Mouse (Mus musculus) bone marrow, adult 2 months (tissue): ENCODE data around the gene Gen1. TPM values are rescaled to one million over a fixed set of nuclear protein-coding genes. Genes with fewer than 3 reads are reported as not detected.

Source experiments
- H3K27ac ChIP-seq: fragments of 200-500 bp; 2 replicates; pipeline ENCODE4 v1.5.1; 2012; ENCODE audit warnings: low read depth, mild to moderate bottlenecking, control low read depth, inconsistent platforms, low read length; ENCODE audit not compliant: control insufficient read depth, poor library complexity, insufficient read depth
- H3K4me1 ChIP-seq: fragments of 200-500 bp; 2 replicates; pipeline ENCODE4 v1.6.1; 2011; ENCODE audit warnings: low read length; ENCODE audit not compliant: control insufficient read depth, insufficient read depth
- H3K4me3 ChIP-seq: fragments of 200-500 bp; replicated peaks from 2 replicates; pipeline ENCODE3; 2011; ENCODE audit warnings: mild to moderate bottlenecking, low read depth, low read length, control low read depth; ENCODE audit not compliant: control insufficient read depth
- CTCF ChIP-seq: fragments of 200-500 bp; IDR thresholded peaks from 2 replicates; pipeline ENCODE4 v1.5.1; 2011; ENCODE audit warnings: low read length, control low read depth; ENCODE audit not compliant: control insufficient read depth, insufficient read depth
- POLR2A ChIP-seq: fragments of 200-500 bp; IDR thresholded peaks from 2 replicates; pipeline ENCODE4 v1.6.1; 2011; ENCODE audit warnings: low read depth, mild to moderate bottlenecking, control low read depth, low read length, borderline replicate concordance; ENCODE audit not compliant: control insufficient read depth
- WGBS: fragments of 180-500 bp; shearing (Covaris S2); methylation state at CpG from one replicate; pipeline ENCODE4 v1.1.7; 2018; 5-methylcytosine and 5-hydroxymethylcytosine counted together
- polyA plus RNA-seq: library from polyadenylated mRNA; stranded (reverse); fragments of >200 nt; gene quantifications from 2 replicates; pipeline ENCODE4 v1.2.4, GENCODE M21; 2011; ENCODE audit warnings: low replicate concordance; ENCODE audit not compliant: missing spikeins, insufficient read depth, insufficient read length

The Gen1 gene
- polyA plus RNA-seq: 6.2 and 7.1 TPM in 2 replicates

DNA sequence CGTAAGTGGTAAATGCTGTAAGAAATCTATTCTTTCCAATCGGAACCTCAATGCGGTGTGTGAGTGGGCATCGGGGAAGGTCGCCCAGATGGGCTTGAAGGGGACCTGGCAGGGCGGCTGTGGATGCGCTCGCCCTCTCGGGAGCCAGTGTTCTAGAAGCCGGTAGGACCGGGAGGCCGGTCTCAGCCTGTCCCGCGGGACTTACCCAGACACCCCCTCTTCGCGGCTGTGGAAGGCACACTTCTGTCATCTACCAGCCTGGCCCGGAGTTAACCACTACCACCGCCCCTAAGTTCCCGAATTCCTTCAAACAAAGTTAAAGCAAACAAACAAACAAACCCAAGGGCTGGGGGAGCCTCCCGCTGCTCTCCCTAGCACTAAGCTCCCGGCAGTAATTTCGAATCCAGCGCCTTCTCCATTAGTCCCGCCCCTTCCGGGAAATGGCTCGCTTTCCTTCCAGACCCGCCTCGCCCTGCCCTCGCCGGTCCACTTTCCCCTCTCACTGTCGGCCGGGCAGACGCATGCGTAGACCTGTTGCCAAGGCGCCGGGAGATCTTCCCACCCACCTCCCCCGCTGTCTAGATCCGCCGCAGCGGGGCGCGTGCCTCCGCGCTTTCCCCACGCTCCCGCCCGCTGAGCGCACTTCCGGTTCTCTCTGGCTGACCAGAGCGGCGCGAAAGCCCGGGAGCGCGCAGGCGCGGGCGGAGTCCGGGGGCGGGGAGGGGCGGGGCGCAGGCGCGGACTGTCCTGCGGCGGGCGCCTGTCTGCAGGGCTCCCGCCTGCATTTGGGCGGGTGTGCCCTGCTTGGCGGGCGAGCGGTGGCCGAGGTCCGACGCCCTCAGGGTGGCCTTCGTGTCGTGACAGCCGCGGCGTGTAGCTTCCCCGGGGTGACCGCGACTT lies at the start of gene Gen1, which contains the start of gene Smc6:
Gene Gen1 (minus strand): TSS at position 420 of the 900 bp plus-strand sequence.
Gene Smc6 (plus strand): TSS at position 505 of the 900 bp plus-strand sequence.
- peak within 1 kb of the TSS; percentile 93 for H3K27ac ChIP-seq
- TF ChIP-seq CTCF (no peak), POLR2A (peak; percentile 91)
- WGBS: under 1% methylated on average over 83 of the region's 83 CpGs
- no peaks in the 10 kb centered on the region; the same call in 1 of the 2 replicates for H3K4me1 ChIP-seq
- peak within 1 kb of the TSS; percentile 93 for H3K4me3 ChIP-seq

DNA sequence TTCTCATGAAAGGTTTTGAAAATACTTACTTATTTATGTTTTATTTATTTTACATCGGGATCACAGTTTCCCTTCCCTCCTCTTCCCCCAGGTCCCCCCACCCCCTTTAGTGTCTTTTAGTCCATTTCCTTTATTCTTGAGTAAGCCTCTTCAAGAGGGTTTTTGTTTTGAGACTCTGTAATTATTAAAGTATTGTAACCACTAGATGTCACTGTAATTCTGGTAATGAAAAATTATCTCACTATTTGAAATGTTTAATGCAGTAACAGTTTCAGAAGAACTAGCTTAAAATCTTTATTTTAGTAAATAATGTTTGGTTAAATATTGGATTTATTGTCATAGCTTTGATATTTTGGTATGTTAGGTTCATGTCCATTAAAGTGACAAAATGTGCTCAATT lies 48.2 kb upstream of the Gen1 start:
- no peaks in the 10 kb centered on the region; the same call in 1 of the 2 replicates for H3K4me1 ChIP-seq
- H3K4me3 ChIP-seq: no peak overlapping the region
- no peak overlapping the region for H3K27ac ChIP-seq
- TF ChIP-seq POLR2A: no peak
- 16% methylated on average over 1 of the region's 1 CpGs for WGBS

DNA sequence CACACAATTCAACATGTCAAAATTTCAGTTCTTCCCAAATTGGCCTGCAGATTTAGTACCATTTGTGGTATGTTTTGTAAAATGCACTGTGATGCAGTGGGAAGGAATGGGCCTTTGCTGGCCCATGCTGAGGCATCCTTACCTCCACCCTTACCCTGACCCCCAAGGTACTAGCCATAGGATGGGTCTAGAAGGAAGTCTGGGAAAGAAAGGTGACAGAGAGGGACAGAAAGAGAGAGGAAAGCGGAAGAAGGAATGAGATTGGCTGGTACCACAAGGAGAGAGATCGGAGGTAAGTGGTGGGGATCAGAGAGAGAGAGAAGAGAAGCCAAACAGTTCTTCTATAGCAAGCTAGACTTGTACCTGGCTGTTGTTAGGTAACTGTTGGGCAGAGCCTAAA lies 45.5 kb upstream of the Gen1 start:
- WGBS: 97% methylated on average over 2 of the region's 2 CpGs
- no peaks in the 10 kb centered on the region for H3K4me1 ChIP-seq
- TF ChIP-seq POLR2A: no peak
- no peak for TF ChIP-seq CTCF
- H3K4me3 ChIP-seq: no peak overlapping the region
- no peak overlapping the region for H3K27ac ChIP-seq

DNA sequence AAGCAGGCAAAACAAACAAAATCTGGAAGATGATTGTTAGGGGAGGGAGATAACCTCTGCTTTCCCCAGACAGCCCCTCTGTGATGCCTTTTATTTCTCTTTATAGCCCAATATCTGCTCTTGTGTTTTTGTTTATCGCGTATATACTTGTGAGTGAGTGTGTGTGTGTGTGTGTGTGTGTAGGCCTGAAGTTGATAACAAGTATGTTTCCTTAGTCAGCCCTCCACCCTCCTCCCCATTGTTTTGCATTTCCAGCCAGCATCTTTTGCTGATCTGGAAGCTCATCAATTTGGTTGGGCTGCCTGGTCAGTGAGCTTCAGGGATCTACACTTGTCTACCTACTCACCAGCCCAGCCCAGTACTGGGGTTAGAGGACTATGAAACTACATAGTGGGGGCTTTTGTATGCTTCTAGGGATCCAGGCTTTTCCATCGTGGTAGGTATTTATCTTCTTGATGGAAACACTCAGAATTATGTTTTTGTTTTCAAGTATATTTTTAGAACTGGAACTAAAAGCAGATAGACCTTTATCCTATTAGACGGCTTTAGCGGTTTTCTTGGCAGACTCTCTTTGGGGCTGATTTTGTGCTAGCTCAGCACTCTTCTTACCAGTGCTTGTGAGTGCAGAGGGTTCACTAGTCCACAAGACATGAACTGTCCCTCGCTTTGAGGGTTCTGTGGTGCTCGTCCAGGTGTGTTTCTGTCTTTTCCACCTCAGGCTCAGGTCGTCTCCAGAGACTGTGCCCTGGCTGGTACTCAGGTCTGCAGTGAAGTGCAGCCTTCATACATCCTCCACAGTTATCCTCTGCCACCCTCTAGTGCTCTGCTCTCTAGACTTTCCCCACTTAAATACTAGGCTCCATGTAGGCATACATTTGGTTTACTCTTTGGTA lies 41.4 kb upstream of the Gen1 start:
- TF ChIP-seq CTCF: no peak
- TF ChIP-seq POLR2A: no peak
- 87% methylated on average over 8 of the region's 8 CpGs for WGBS
- H3K4me3 ChIP-seq: no peak overlapping the region

DNA sequence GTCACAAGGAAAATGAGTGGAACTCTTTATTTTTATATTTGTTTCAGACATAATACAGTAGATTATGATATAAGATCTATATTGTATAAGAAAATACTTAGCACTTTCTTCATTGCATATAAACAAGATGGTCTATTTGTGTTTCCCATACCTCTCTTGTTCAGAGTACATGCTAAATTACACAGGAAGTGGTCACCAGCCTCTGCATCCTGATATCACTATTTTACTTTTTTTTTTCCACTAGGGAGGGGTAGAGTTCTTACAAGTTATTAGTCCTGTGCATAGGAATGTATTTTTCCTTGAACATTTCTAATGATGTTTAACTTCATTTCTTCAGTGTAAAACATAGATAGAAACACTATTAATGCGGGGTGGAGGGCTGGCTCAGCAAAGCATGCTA lies 35.3 kb upstream of the Gen1 start:
- TF ChIP-seq CTCF: no peak
- no peak for TF ChIP-seq POLR2A
- no peak overlapping the region for H3K27ac ChIP-seq
- no peak overlapping the region for H3K4me3 ChIP-seq
- WGBS: 88% methylated on average over 1 of the region's 1 CpGs
- no peaks in the 10 kb centered on the region for H3K4me1 ChIP-seq

More for the DNA sequence above, 41.4 kb upstream of the Gen1 start:
- Histone ChIP-seq H3K27ac (no peak overlapping the region), H3K4me1 (no peaks in the 10 kb centered on the region)

DNA sequence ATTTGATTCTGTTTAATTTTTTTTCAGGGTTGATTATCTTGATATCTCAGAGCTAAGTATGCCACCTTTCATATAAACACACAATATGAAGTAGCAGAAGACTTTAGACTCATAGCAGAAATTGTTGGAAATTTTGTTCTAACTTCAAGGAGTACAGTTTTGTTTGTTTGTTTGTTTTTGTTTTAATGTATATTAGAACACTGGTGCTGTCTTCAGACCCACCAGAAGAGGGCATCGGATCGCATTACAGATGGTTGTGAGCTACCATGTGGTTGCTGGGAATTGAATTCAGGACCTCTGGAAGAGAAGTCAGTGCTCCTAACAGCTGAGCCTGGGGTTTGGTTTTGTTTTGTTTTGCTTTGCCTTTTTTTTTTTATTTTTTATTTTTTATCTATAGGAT lies 20.8 kb upstream of the Gen1 start:
- Histone ChIP-seq H3K4me3 (no peak overlapping the region), H3K27ac (no peak overlapping the region), H3K4me1 (no peaks in the 10 kb centered on the region)
- WGBS: 94% methylated on average over 2 of the region's 2 CpGs
- TF ChIP-seq POLR2A (no peak), CTCF (no peak)

DNA sequence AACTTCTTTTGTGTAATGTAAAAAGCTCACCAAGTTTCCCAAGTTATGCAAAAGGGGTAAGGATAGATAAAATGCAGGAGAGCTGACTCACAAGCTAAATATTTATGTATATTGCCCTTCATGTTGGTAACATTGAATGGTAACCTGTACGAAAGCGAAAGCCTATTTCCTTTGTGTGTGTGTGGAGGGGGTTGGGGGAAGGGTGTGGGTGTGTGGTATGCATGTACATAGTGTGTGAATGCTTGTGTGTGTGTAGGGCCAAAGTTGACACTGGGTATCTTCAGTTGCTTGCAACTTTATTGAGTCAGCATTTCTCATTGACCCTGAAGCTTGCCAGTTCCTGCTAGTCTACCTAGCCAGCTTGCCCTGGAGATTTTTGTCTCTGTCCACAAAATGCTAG lies 16.0 kb upstream of the Gen1 start:
- Histone ChIP-seq H3K4me1 (no peaks in the 10 kb centered on the region), H3K4me3 (no peak overlapping the region), H3K27ac (no peak overlapping the region)
- TF ChIP-seq CTCF (no peak), POLR2A (no peak)
- 92% methylated on average over 2 of the region's 2 CpGs for WGBS

DNA sequence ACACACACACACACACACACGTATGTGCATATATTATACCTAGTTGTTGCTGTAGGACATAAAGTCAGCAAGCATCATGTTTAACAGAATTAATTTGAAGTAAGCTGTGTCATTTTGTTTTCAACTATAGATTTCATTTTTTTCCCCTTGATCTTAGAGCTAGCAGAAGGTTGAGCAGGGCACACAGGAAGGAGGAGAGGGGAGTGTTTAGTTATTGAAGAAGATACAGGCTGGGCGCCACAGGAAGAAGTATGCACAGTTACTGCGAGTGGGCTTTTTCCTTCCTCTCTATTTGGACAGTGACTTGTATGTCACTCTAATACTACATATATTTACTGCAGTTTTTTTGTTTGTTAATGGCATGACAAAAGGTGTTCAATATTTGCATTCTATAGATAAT lies 14.3 kb upstream of the Gen1 start:
- Histone ChIP-seq H3K4me3 (no peak overlapping the region), H3K27ac (no peak overlapping the region), H3K4me1 (no peaks in the 10 kb centered on the region)
- TF ChIP-seq CTCF (no peak), POLR2A (no peak)
- 80% methylated on average over 3 of the region's 3 CpGs for WGBS
